Mouse (Mus musculus) kidney, adult 2 months (tissue): ENCODE results near the gene Fam78a. TPM values are rescaled to one million over a fixed set of nuclear protein-coding genes. Genes with fewer than 3 reads are reported as not detected.

ENCODE experiments used
- DNase-seq: peaks from one replicate; pipeline ENCODE4 v3.0.0; 2021
- H3K27ac ChIP-seq: fragments of 200-500 bp; 2 replicates; pipeline ENCODE4 v1.5.1; 2012; ENCODE audit warnings: low read depth, low read length, control low read depth, inconsistent platforms; ENCODE audit not compliant: insufficient read depth
- H3K27me3 ChIP-seq: fragments of 200-500 bp; replicated peaks from 2 replicates; pipeline ENCODE4 v1.6.1; 2012; ENCODE audit warnings: mild to moderate bottlenecking, moderate library complexity, low read length, inconsistent platforms; ENCODE audit not compliant: control insufficient read depth, insufficient read depth
- H3K36me3 ChIP-seq: fragments of 200-500 bp; 2 replicates; pipeline ENCODE4 v1.6.1; 2012; ENCODE audit warnings: mild to moderate bottlenecking, moderate library complexity, low read length, inconsistent platforms; ENCODE audit not compliant: control insufficient read depth, insufficient read depth
- H3K4me1 ChIP-seq: fragments of 200-500 bp; 2 replicates; pipeline ENCODE4 v1.6.1; 2011; ENCODE audit warnings: low read length; ENCODE audit not compliant: control insufficient read depth, insufficient read depth
- H3K4me3 ChIP-seq: fragments of 200-500 bp; 2 replicates; pipeline ENCODE4 v1.5.1; 2011; ENCODE audit warnings: mild to moderate bottlenecking, low read depth, low read length, control low read depth; ENCODE audit not compliant: insufficient read depth
- CTCF ChIP-seq: fragments of 200-500 bp; conservative IDR thresholded peaks from 2 replicates; pipeline ENCODE4 v1.5.1; 2011; ENCODE audit warnings: low read depth, mild to moderate bottlenecking, control low read depth, low read length, moderate library complexity, mixed read lengths; ENCODE audit not compliant: insufficient read depth, insufficient read length
- POLR2A ChIP-seq: fragments of 200-500 bp; IDR thresholded peaks from one replicate; pipeline ENCODE4 v1.6.1; 2011; ENCODE audit warnings: low read depth, low read length, control low read depth
- WGBS: fragments of 180-500 bp; shearing (Covaris S2); methylation state at CpG from one replicate; pipeline ENCODE4 v1.1.7; 2018; 5-methylcytosine and 5-hydroxymethylcytosine counted together
- polyA plus RNA-seq: library from polyadenylated mRNA; depleted of rRNA; stranded (reverse); fragments of >200 nt; gene quantifications from 2 replicates; pipeline ENCODE4 v1.2.3, GENCODE M21; 2012

Fam78a gene
- polyA plus RNA-seq, 1 experiment: 4.9 TPM

DNA sequence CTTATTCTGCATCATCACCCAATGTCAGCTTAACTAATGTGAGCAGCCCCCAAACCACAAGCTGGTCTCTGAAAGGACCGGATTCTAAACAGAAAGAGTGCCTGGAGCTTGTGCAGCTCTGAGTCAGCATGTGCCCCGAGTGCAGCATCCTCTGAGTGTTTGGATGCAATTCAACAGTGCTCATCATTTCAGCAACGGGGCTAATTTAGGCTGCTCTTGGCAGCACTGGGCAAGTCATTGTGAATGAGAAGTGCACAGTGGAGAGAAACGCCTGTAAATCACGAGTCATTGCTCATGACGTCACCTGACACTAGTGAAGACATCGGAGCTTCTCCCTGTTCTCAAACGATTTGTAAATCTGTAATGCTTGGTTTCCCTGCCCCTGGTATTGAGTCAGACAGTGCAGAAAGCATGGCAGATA, 46.0 kb downstream of the Fam78a start:
- DNase-seq: no peak
- WGBS: 59% methylated on average over 8 of the region's 8 CpGs
- no peak overlapping the region for H3K27ac ChIP-seq
- no peaks in the 10 kb centered on the region for H3K4me1 ChIP-seq
- no peaks in the 10 kb centered on the region for H3K27me3 ChIP-seq
- no peak for TF ChIP-seq CTCF
- no peak for TF ChIP-seq POLR2A
- no peak overlapping the region for H3K4me3 ChIP-seq
- peaks cover 3% of the 10 kb centered on the region for H3K36me3 ChIP-seq

DNA sequence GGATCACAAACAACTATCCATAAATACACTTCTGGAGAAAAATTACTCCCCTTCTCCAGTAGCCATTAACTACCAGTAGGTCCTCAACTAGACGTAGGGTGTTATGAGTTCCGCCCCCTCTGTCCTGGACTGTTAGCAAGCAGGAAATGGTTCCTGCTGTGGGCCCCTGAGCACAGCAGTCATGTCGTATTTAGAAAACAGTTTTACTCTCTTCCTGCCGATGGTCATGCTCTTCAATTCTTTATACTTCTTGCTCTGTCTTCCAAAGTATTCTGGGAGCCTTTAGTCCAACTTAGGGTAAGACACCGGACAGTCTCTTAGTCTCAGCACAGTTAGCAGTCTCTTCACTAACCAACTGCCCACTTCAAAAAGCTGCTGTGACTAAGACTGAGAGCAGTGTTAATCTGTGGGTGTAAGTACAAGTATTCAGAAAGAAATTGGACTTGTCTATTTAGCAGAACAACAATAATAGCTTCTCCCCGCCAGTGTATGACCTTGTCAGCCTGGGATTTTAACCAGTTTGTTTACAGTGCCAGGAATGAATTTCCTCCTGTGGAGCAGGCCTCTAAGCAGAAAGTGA, 47.3 kb downstream of the Fam78a start:
- WGBS: 65% methylated on average over 6 of the region's 6 CpGs
- peaks cover 3% of the 10 kb centered on the region for H3K36me3 ChIP-seq
- H3K27ac ChIP-seq: no peak overlapping the region
- H3K27me3 ChIP-seq: no peaks in the 10 kb centered on the region
- no peak for DNase-seq
- no peaks in the 10 kb centered on the region for H3K4me1 ChIP-seq
- TF ChIP-seq CTCF: no peak
- TF ChIP-seq POLR2A: no peak
- H3K4me3 ChIP-seq: no peak overlapping the region

DNA sequence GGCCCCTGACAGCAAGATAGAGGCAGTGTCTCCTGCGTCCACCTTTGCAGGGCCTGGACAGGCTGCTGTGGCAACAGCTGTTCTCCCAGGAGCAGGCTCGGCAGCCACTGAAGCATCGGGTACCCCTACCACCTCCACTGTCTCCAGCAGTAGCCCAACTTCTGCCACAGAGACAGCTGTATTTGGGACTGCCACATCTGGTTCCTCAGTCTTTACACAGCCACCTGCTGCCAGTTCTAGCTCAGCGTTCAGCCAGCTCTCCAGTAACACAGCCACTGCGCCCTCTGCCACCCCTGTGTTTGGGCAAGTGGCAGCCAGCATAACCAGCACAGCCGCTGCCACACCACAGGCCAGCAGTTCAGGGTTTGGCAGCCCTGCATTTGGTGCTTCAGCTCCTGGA, 50.5 kb downstream of the Fam78a start:
- Histone ChIP-seq H3K4me3 (no peak overlapping the region), H3K36me3 (peaks cover 3% of the 10 kb centered on the region), H3K4me1 (no peaks in the 10 kb centered on the region), H3K27me3 (no peaks in the 10 kb centered on the region), H3K27ac (no peak overlapping the region)
- TF ChIP-seq POLR2A (no peak), CTCF (no peak)
- 91% methylated on average over 6 of the region's 6 CpGs for WGBS
- no peak for DNase-seq

DNA sequence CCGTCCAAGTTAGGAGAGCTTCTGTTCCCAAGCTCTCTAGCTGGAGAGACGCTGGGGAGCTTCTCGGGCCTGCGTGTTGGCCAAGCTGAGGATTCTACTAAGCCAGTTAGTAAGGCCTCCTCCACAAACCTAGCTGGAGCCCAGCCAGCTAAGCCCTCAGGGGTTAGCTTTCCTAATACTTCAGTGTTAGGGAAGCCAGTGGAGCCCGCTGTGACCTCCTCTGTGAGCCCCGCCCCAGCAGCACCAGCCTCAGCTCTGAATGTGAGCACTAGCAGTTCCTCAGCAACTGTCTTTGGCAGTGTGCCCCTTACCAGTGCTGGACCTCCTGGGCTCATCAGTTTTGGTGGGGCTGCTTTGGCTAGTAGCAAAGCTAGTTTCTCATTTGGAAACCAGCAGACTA, 51.2 kb downstream of the Fam78a start:
- peaks cover 5% of the 10 kb centered on the region for H3K36me3 ChIP-seq
- no peaks in the 10 kb centered on the region for H3K27me3 ChIP-seq
- no peak overlapping the region for H3K27ac ChIP-seq
- H3K4me3 ChIP-seq: no peak overlapping the region
- DNase-seq: peak; percentile 10
- TF ChIP-seq CTCF (no peak), POLR2A (no peak)
- no peaks in the 10 kb centered on the region for H3K4me1 ChIP-seq
- WGBS: 92% methylated on average over 6 of the region's 6 CpGs

DNA sequence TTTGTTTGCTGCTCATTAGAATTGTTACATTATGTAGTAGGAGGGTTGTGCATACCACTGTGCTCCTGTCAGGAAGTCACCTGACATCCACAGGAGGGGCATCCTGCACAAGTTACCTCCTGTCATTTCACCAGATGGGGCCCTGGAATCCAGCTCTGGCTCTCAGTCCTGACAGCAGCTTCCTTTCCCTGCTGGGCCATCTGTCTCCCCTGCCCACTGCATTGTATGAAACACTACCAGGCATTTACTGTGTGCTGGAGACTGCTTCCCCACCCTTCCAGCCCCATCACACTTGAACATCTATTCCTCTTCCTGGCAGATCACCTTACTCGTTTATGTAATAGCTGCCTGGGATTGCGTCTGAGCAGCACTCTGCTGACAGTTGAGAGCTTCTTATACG, 55.0 kb downstream of the Fam78a start:
- peaks cover 8% of the 10 kb centered on the region for H3K36me3 ChIP-seq
- peak; percentile 13 for DNase-seq

DNA sequence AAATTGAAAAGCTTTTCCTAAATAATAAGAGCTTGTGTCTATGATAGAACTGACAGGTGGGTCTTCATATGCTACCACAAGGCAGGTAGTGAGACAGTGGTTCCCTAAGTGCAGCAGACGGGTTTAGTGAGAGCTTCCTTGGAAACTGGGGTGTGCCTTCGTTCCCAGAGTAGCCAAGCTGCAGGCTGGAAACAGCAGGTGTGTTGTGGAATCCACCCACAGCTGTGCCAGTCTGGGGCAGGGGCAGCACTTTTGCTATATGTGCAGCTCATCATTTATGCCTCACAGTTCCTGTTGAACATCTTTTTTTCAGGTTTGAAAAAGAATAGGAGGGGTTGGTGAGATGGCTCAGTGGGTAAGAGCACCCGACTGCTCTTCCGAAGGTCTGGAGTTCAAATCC, 60.3 kb downstream of the Fam78a start:
- TF ChIP-seq POLR2A (no peak), CTCF (no peak)
- WGBS: 95% methylated on average over 4 of the region's 4 CpGs
- H3K27me3 ChIP-seq: no peaks in the 10 kb centered on the region
- H3K36me3 ChIP-seq: peaks cover 7% of the 10 kb centered on the region
- no peak overlapping the region for H3K27ac ChIP-seq
- H3K4me1 ChIP-seq: no peaks in the 10 kb centered on the region
- H3K4me3 ChIP-seq: no peak overlapping the region
- no peak for DNase-seq

More for the DNA sequence above, 55.0 kb downstream of the Fam78a start:
- no peak for TF ChIP-seq POLR2A
- no peak for TF ChIP-seq CTCF
- Histone ChIP-seq H3K27me3 (no peaks in the 10 kb centered on the region), H3K27ac (no peak overlapping the region), H3K4me1 (no peaks in the 10 kb centered on the region), H3K4me3 (no peak overlapping the region)
- 64% methylated on average over 3 of the region's 3 CpGs for WGBS

DNA sequence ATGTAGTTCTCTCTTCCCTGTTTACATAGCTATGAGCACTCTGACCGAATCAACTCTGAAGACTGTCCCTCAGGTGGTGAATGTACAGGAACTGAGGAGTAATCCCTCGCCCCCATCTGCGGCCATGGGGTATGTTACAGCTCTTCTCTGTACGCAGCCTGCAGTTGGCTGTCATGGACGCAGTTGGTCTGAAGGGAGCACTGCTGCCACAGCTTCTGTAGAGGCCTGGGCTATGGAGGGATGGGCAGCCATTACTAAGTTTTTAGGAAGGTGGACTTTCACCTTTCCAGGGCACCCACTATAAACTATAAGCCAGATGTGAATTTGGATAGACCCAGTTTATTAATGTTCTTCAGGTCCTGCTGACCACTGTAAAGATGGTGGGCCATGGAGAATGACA, 64.4 kb downstream of the Fam78a start:
- DNase-seq: no peak
- Histone ChIP-seq H3K27ac (no peak overlapping the region), H3K27me3 (no peaks in the 10 kb centered on the region), H3K4me3 (no peak overlapping the region), H3K4me1 (no peaks in the 10 kb centered on the region), H3K36me3 (peaks cover 2% of the 10 kb centered on the region; the same call in 1 of the 2 replicates)
- TF ChIP-seq POLR2A (no peak), CTCF (no peak)
- WGBS: 91% methylated on average over 5 of the region's 5 CpGs
